Mouse (Mus musculus): ENCODE results near the gene 9530053A07Rik.

DNA sequence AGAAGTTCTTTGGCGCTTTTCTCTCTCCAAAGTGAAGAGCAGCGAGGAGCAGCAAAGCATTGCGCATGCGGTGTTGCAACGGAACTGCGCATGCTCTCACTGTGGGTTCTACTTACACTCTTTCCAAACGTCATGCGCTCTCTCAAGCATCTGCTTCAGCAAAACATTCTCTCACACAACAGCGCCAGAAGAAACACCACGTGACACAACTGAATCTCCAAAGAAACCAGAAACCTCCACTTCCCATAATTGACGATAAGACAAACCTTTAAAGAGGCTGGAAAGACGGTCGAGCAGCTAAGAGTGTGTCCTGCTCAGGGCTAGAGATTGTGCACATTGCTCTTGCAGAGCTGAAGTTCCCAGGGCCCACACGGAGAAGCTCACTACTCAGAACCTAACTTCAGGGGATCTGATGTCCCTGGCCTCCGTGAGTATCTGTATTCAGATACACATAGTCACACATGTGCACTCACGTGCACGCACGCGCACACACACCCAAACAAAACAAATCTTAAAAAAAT, 79.8 kb downstream of the 9530053A07Rik start:
- TF ChIP-seq POLR2A (IDR thresholded peaks at IDR 0.05; ENCODE audit: control insufficient read depth, low read depth, low read length) = peak; percentile 68; the same call in 1 of the 2 replicates
- no peak for TF ChIP-seq CTCF (IDR thresholded peaks at IDR 0.05; ENCODE audit: control insufficient read depth, insufficient read depth, insufficient replicate concordance, low read depth, low read length)

Measured in testis, adult 2 months (tissue).